Mouse (Mus musculus) MEL (cell line): ENCODE data around the gene Kat6b.

ENCODE experiments used
- BHLHE40 ChIP-seq: IDR thresholded peaks from 2 replicates; pipeline ENCODE4 v1.6.1; 2012; ENCODE audit warnings: low read depth, mild to moderate bottlenecking, inconsistent platforms, low read length, improper control_type of control experiment, borderline replicate concordance
- CHD1 ChIP-seq: IDR thresholded peaks from 2 replicates; pipeline ENCODE4 v1.6.1; 2012; ENCODE audit warnings: low read depth, mild to moderate bottlenecking, inconsistent platforms, low read length, improper control_type of control experiment
- CHD2 ChIP-seq: IDR thresholded peaks from 2 replicates; pipeline ENCODE4 v1.6.1; 2011; ENCODE audit warnings: low read length, improper control_type of control experiment
- CTCF ChIP-seq, 3 experiments: IDR thresholded peaks in 2 of 3; conservative IDR thresholded peaks in 1 of 3; 2 replicates each; pipeline ENCODE4 v1.5.1; 2011 to 2012; ENCODE audit warnings: low read length in 3 of 3, low read depth in 2 of 3, mild to moderate bottlenecking in 2 of 3, improper control_type of control experiment in 1 of 3, inconsistent platforms in 1 of 3, mixed read lengths in 1 of 3, moderate library complexity in 1 of 3; ENCODE audit not compliant: control insufficient read depth in 1 of 3, insufficient read depth in 1 of 3, poor library complexity in 1 of 3, severe bottlenecking in 1 of 3
- E2F4 ChIP-seq: IDR thresholded peaks from 2 replicates; pipeline ENCODE4 v1.6.1; 2011; ENCODE audit warnings: low read depth, low read length, improper control_type of control experiment, borderline replicate concordance
- GATA1 ChIP-seq: IDR thresholded peaks from 2 replicates; pipeline ENCODE4 v1.6.1; 2011; ENCODE audit warnings: low read depth, low read length, improper control_type of control experiment
- MAFK ChIP-seq: IDR thresholded peaks from 2 replicates; pipeline ENCODE4 v1.6.1; 2011; ENCODE audit warnings: low read depth, mild to moderate bottlenecking, low read length, improper control_type of control experiment, borderline replicate concordance
- NELFE ChIP-seq: IDR thresholded peaks from 2 replicates; pipeline ENCODE4 v1.6.1; 2011; ENCODE audit warnings: low read depth, low read length, improper control_type of control experiment
- NRF1 ChIP-seq: IDR thresholded peaks from 2 replicates; pipeline ENCODE4 v1.6.1; 2014; ENCODE audit warnings: low read depth, mild to moderate bottlenecking, inconsistent platforms, low read length, improper control_type of control experiment, moderate library complexity; ENCODE audit not compliant: poor library complexity, insufficient read depth, severe bottlenecking
- POLR2A ChIP-seq, 2 experiments: IDR thresholded peaks; 2 replicates each; pipeline ENCODE4 v1.6.1; 2011 to 2012; ENCODE audit warnings: low read length in 2 of 2, mild to moderate bottlenecking in 2 of 2, control low read depth in 1 of 2, improper control_type of control experiment in 1 of 2, low read depth in 1 of 2, moderate library complexity in 1 of 2; ENCODE audit not compliant: control insufficient read depth in 1 of 2, insufficient read depth in 1 of 2, poor library complexity in 1 of 2
- TBP ChIP-seq: IDR thresholded peaks from 2 replicates; pipeline ENCODE4 v1.8.0; 2011; ENCODE audit warnings: low read depth, low read length, improper control_type of control experiment
- TCF12 ChIP-seq: IDR thresholded peaks from 2 replicates; pipeline ENCODE4 v1.6.1; 2014; ENCODE audit warnings: low read depth, mild to moderate bottlenecking, inconsistent platforms, low read length, improper control_type of control experiment, moderate library complexity
- ZC3H11A ChIP-seq: IDR thresholded peaks from 2 replicates; pipeline ENCODE4 v1.6.1; 2012; ENCODE audit warnings: low read depth, mild to moderate bottlenecking, inconsistent platforms, low read length, improper control_type of control experiment

DNA sequence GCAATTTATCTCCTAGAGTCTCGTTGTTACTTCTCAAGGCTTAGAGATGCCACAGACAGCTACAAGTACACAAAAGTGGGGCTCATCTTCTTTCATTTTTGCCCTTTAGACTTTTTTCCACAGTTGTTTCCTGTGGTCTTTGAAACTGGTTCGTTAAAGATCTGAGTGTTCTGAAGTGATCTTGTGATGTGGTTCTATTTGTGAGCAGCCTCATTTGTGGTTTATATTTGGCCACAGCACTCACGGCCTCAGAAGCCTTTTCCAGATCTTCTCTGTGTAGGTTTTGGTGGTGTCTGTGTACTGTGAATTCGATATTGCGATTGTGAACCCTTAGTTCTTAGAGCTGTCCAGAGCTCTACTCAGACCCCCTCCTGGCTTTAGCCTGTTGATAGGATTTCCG, 155.3 kb downstream of the Kat6b start:
- TF ChIP-seq CHD1 (no peak), POLR2A (IDR thresholded peaks at IDR 0.05; ENCODE audit: control insufficient read depth in 1 of 2, insufficient read depth in 1 of 2, low read depth in 1 of 2, low read length in 2 of 2, poor library complexity in 1 of 2) (no peak), NRF1 (no peak), CTCF (IDR thresholded peaks at IDR 0.05 in 2 of 3, conservative IDR thresholded peaks at IDR 0.05 in 1 of 3; ENCODE audit: control insufficient read depth in 1 of 3, insufficient read depth in 1 of 3, low read depth in 2 of 3, low read length in 3 of 3, poor library complexity in 1 of 3, severe bottlenecking in 1 of 3) (no peak), CHD2 (no peak), GATA1 (no peak), MAFK (no peak), TBP (no peak), E2F4 (no peak), BHLHE40 (no peak), NELFE (no peak), TCF12 (no peak), ZC3H11A (no peak)
